Mouse (Mus musculus): ENCODE data around the gene Gfi1b. TPM values are rescaled to one million over a fixed set of nuclear protein-coding genes. Genes with fewer than 3 reads are reported as not detected.

The Gfi1b gene
- polyA plus RNA-seq, 1 experiment: 0.66 TPM

DNA sequence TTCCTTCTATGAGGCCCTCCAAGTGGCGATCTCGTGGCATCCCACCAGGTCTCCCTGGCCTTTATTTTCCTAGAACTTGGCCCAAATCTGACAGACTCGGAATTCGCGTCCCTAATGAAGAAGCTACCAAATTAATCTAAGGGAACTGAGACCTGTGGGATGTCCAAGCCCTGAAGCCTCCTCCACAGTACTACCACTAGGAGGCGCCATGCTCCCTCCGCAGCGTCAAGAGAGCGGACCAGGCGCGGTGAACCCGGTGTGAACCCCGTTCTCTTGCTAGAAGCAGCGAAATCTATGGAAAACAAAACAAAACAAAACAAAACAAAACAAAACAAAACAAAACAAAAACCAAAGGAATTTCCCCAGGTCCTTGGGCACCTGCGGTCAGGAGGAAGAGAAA, 29.0 kb downstream of the Gfi1b start:
- peak; percentile 53 for DNase-seq
- 8% methylated on average over 15 of the region's 15 CpGs for WGBS
- TF ChIP-seq POLR2A (IDR thresholded peaks at IDR 0.05; ENCODE audit: borderline replicate concordance, extremely low read depth, low read depth, low read length): no peak
- peak; percentile 89 for TF ChIP-seq CTCF (IDR thresholded peaks at IDR 0.05; ENCODE audit: insufficient read depth, low read length)
- Histone ChIP-seq H3K4me3 (replicated peaks; ENCODE audit: extremely low read depth, low read depth, low read length) (no peak overlapping the region), H3K4me1 (ENCODE audit: control insufficient read depth, insufficient read depth, low read length) (0 out of 2 replicates have a peak, but pooled peaks cover 2% of the 10 kb centered on the region)

DNA sequence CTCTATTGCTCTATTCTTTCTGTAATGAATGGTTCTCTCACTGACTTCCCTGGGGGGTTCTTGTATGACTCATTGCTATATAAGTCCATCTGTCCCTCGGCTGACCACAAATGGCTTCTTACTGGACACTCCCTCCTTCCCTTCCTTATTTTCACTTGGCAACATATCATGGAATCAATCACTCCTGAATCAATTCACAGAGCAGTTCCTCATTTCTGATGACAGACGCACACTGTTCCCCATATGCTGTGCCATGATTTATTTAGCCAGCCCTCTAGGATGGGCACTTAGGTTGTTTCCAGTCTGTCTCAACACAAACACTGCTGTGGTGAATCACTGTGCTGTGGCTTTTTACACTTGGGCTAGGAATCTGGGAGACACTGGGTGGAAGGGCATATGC, 30.3 kb downstream of the Gfi1b start:
- TF ChIP-seq POLR2A (IDR thresholded peaks at IDR 0.05; ENCODE audit: borderline replicate concordance, extremely low read depth, low read depth, low read length): no peak
- no peak for TF ChIP-seq CTCF (IDR thresholded peaks at IDR 0.05; ENCODE audit: insufficient read depth, low read length)
- no peak for DNase-seq
- Histone ChIP-seq H3K4me1 (ENCODE audit: control insufficient read depth, insufficient read depth, low read length) (0 out of 2 replicates have a peak, but pooled peaks cover 2% of the 10 kb centered on the region), H3K4me3 (replicated peaks; ENCODE audit: extremely low read depth, low read depth, low read length) (no peak overlapping the region)
- WGBS: 57% methylated on average over 2 of the region's 2 CpGs

GRCm38 (mm10) chr2:28588574-28588973, 33.2 kb downstream of the Gfi1b start:
- no peak for TF ChIP-seq POLR2A (IDR thresholded peaks at IDR 0.05; ENCODE audit: borderline replicate concordance, extremely low read depth, low read depth, low read length)
- TF ChIP-seq CTCF (IDR thresholded peaks at IDR 0.05; ENCODE audit: insufficient read depth, low read length): no peak
- WGBS: 18% methylated on average over 1 of the region's 1 CpGs

GRCm38 (mm10) chr2:28585730-28586129, 36.1 kb downstream of the Gfi1b start:
- no peak for DNase-seq
- Histone ChIP-seq H3K4me3 (replicated peaks; ENCODE audit: extremely low read depth, low read depth, low read length) (no peak overlapping the region), H3K4me1 (ENCODE audit: control insufficient read depth, insufficient read depth, low read length) (no peaks in the 10 kb centered on the region)
- 44% methylated on average over 2 of the region's 2 CpGs for WGBS
- no peak for TF ChIP-seq POLR2A (IDR thresholded peaks at IDR 0.05; ENCODE audit: borderline replicate concordance, extremely low read depth, low read depth, low read length)
- TF ChIP-seq CTCF (IDR thresholded peaks at IDR 0.05; ENCODE audit: insufficient read depth, low read length): no peak

More at GRCm38 (mm10) chr2:28588574-28588973, 33.2 kb downstream of the Gfi1b start:
- no peak overlapping the region for H3K4me3 ChIP-seq (replicated peaks; ENCODE audit: extremely low read depth, low read depth, low read length)
- 0 out of 2 replicates have a peak, but pooled peaks cover 2% of the 10 kb centered on the region for H3K4me1 ChIP-seq (ENCODE audit: control insufficient read depth, insufficient read depth, low read length)
- DNase-seq: no peak

DNA sequence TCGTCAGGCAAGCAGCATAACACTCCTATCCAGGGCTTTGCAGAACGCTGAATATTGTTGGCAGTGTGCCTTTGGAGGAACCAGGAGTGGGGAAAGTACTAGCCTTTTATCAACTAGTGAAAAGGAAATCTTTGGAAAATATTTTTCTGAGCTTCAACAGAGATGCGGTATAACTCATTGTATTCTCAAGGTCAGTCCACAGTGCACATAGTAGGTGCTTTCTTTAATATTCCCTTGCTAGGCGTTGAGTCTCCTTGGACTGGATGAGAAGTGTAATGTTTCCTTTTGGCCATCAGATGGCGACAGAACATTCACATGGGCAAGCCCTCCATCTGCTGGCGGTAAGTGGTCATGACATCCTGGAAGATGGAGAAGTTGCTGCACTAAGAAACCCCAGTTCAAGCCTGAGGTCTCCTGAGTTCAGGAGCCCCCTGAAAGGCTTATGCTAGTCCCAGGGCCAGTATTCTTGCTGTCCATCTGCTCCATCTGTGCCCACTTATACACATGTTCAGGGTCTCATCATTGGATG, 36.7 kb downstream of the Gfi1b start:
- Histone ChIP-seq H3K4me3 (replicated peaks; ENCODE audit: extremely low read depth, low read depth, low read length) (no peak overlapping the region), H3K4me1 (ENCODE audit: control insufficient read depth, insufficient read depth, low read length) (no peaks in the 10 kb centered on the region)
- peak; percentile 74 for DNase-seq
- 0 out of 2 replicates have a peak, but pooled peaks have one; percentile 8 for TF ChIP-seq POLR2A (IDR thresholded peaks at IDR 0.05; ENCODE audit: borderline replicate concordance, extremely low read depth, low read depth, low read length)
- peak; percentile 100 for TF ChIP-seq CTCF (IDR thresholded peaks at IDR 0.05; ENCODE audit: insufficient read depth, low read length)
- 13% methylated on average over 6 of the region's 6 CpGs for WGBS

DNA sequence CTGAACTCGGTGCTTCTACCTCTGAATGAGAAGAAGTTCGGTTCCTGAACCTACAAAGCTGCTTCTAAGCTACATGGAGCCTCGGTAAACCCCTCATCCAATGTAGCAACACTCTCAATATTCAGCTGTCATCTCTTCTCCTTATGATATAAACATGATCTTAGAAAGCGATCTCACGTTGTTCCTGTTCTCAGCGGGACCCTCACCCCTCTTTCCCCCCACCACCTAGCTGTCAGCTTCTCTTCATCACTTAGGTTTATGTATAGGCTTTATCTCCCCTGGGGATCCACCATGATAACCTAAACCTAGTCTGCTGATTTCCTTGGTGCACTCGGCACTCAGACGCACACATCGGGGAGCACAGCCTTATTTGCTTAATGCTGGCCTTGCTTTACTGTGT, 38.1 kb downstream of the Gfi1b start, which contains the start of gene Gtf3c5:
Gene Gtf3c5 (minus strand): TSS at position 101 of the 400 bp plus-strand sequence.
- Histone ChIP-seq H3K4me3 (replicated peaks; ENCODE audit: extremely low read depth, low read depth, low read length) (peak within 1 kb of the TSS; percentile 96), H3K4me1 (ENCODE audit: control insufficient read depth, insufficient read depth, low read length) (no peaks in the 10 kb centered on the region)
- TF ChIP-seq POLR2A (IDR thresholded peaks at IDR 0.05; ENCODE audit: borderline replicate concordance, extremely low read depth, low read depth, low read length): no peak
- TF ChIP-seq CTCF (IDR thresholded peaks at IDR 0.05; ENCODE audit: insufficient read depth, low read length): no peak
- WGBS: 69% methylated on average over 9 of the region's 9 CpGs
- DNase-seq: no peak

GRCm38 (mm10) chr2:28582647-28583353, 39.0 kb downstream of the Gfi1b start:
- WGBS: under 1% methylated on average over 56 of the region's 56 CpGs
- TF ChIP-seq POLR2A (IDR thresholded peaks at IDR 0.05; ENCODE audit: borderline replicate concordance, extremely low read depth, low read depth, low read length) (peak; percentile 17; the same call in 1 of the 2 replicates), CTCF (IDR thresholded peaks at IDR 0.05; ENCODE audit: insufficient read depth, low read length) (no peak)
- H3K4me3 ChIP-seq (replicated peaks; ENCODE audit: extremely low read depth, low read depth, low read length): peak overlapping the region; percentile 96
- DNase-seq: peak; percentile 91
- no peaks in the 10 kb centered on the region for H3K4me1 ChIP-seq (ENCODE audit: control insufficient read depth, insufficient read depth, low read length)

GRCm38 (mm10) chr2:28578003-28578402, 43.8 kb downstream of the Gfi1b start:
- H3K4me1 ChIP-seq (ENCODE audit: control insufficient read depth, insufficient read depth, low read length): no peaks in the 10 kb centered on the region
- 64% methylated on average over 5 of the region's 5 CpGs for WGBS
- no peak overlapping the region for H3K4me3 ChIP-seq (replicated peaks; ENCODE audit: extremely low read depth, low read depth, low read length)
- no peak for DNase-seq
- peak; percentile 49 for TF ChIP-seq CTCF (IDR thresholded peaks at IDR 0.05; ENCODE audit: insufficient read depth, low read length)
- TF ChIP-seq POLR2A (IDR thresholded peaks at IDR 0.05; ENCODE audit: borderline replicate concordance, extremely low read depth, low read depth, low read length): no peak

DNA sequence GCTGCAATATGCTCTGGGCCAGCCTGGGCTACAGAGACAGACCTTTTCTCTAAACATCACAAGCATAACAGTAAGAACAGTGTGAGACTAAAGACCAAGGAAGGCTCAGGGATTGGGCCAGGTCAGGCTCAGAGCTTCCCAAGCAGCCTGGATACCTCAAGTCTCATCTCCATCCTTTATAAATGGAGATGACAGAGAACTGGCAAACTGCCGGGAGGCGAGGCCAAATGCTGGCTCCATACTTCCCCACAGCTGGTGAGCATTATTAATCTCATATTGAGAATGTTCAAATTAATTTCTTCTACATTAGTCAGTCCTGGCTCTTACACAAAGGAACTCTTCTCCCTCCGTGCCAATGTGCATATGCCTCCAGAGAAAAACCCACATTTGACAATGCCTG, 45.0 kb downstream of the Gfi1b start:
- TF ChIP-seq CTCF (IDR thresholded peaks at IDR 0.05; ENCODE audit: insufficient read depth, low read length): no peak
- no peak for TF ChIP-seq POLR2A (IDR thresholded peaks at IDR 0.05; ENCODE audit: borderline replicate concordance, extremely low read depth, low read depth, low read length)
- DNase-seq: no peak
- H3K4me1 ChIP-seq (ENCODE audit: control insufficient read depth, insufficient read depth, low read length): no peaks in the 10 kb centered on the region
- 80% methylated on average over 3 of the region's 3 CpGs for WGBS
- no peak overlapping the region for H3K4me3 ChIP-seq (replicated peaks; ENCODE audit: extremely low read depth, low read depth, low read length)

- no peak for DNase-seq
- Histone ChIP-seq H3K4me1 (ENCODE audit: control insufficient read depth, insufficient read depth, low read length) (no peaks in the 10 kb centered on the region), H3K4me3 (replicated peaks; ENCODE audit: extremely low read depth, low read depth, low read length) (no peak overlapping the region)
- 59% methylated on average over 4 of the region's 4 CpGs for WGBS
- TF ChIP-seq CTCF (IDR thresholded peaks at IDR 0.05; ENCODE audit: insufficient read depth, low read length) (no peak), POLR2A (IDR thresholded peaks at IDR 0.05; ENCODE audit: borderline replicate concordance, extremely low read depth, low read depth, low read length) (no peak)
Measured at GRCm38 (mm10) chr2:28575341-28575740, 46.4 kb downstream of the Gfi1b start.
